Comparison of ENCODE assay signal across 28 mouse cellular contexts in the genomic region with DNA sequence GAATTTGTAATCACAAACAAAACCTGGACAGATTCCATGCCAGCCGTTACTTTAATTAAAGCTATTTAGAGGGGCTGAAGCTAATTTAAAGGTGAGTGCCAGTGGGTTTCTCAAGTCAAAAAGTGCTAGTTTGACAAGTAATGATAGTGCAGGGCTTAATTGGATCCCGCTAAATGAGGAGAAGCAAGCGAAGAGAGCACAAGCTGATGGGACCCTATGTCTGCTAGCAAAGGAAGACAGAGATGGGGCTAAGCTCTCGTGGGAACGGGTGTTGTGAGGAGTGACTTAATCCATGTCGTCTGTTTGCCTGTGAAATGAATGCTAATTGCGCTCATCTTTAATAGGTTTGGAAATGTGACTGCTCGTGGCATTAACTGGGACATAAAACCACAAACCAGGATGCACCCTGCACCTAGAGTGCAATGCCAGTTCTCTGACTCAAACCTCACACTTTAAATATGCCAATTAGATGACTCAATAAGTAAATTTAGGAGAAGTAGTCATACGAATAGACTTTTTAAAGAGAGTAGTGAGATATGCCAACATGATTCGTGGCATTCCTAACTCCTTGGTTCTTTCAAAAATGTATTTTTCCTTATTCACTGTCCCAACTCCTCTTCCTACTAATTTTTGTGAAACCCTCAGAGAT.
DNase-seq lines count a peak whose midpoint lies in the region; ATAC-seq lines count a peak whose summit lies in the region.
"Had no signal": no experiment of that assay in that cellular context is flagged by ENCODE, and none has a peak within 500 bp of the region (broad histone marks: within the 10 kb centered on the region; RNA-seq: fewer than 3 reads in every experiment).

No protein-coding gene starts in this region.

- no peaks in the 10 kb centered on the region for H3K4me1 ChIP-seq in forebrain, embryonic 14.5 days (ENCODE audit: control insufficient read depth, insufficient read depth, low read length)
- H3K4me1 ChIP-seq in forebrain, embryonic 15.5 days, result peaks cover 9% of the 10 kb centered on the region
- H3K4me1 ChIP-seq: liver, embryonic 12.5 days; megakaryocyte, embryonic 14.5 days; midbrain, embryonic 13.5 days had no signal

- H3K9me3 ChIP-seq in forebrain, embryonic 14.5 days (replicated peaks; ENCODE audit: control insufficient read depth, low read length), result no peaks in the 10 kb centered on the region
- no peaks in the 10 kb centered on the region for H3K9me3 ChIP-seq in forebrain, embryonic 15.5 days
- H3K9me3 ChIP-seq: hindbrain, embryonic 13.5 days; liver, embryonic 12.5 days; midbrain, embryonic 13.5 days had no signal

- no peak overlapping the region for H3K4me3 ChIP-seq in forebrain, embryonic 14.5 days (ENCODE audit: low read depth, low read length)
- no peak overlapping the region for H3K4me3 ChIP-seq in forebrain, embryonic 15.5 days
- H3K4me3 ChIP-seq: erythroblast, embryonic 14.5 days; gastrocnemius, adult 2 months; hindbrain, embryonic 13.5 days; liver, embryonic 12.5 days; megakaryocyte, embryonic 14.5 days; midbrain, embryonic 13.5 days had no signal

- DNase-seq in forebrain, embryonic 14.5 days (ENCODE audit: low spot score), result peak; percentile 58
- DNase-seq in layer of hippocampus, adult 9-11 months, result peak; percentile 12
- no peak for DNase-seq in layer of hippocampus, postnatal 10 days (ENCODE audit: low spot score in 2 of 2)
- DNase-seq in brain, adult 2 months (ENCODE audit: low read depth, low spot score), result peak; percentile 74
- no peak for DNase-seq in adrenal gland, adult 18-20 months (ENCODE audit: low spot score in 2 of 2)
- DNase-seq in spleen, adult 18-20 months, result no peak
- DNase-seq: adrenal gland, postnatal 14 days; cerebellum, adult 18-20 months; gastrocnemius, adult 2 months; gastrocnemius, postnatal 36 days; heart, adult 18-20 months; heart, postnatal 36 days; kidney, adult 9 months; kidney, postnatal 10 days; lung, adult 18-20 months; lung, postnatal 4 days; right cerebral cortex, postnatal 25 days; thymus, postnatal 4 days had no signal

- peak; percentile 60; the same call in 1 of the 2 replicates for ATAC-seq in forebrain, embryonic 14.5 days
- no peak for ATAC-seq in forebrain, embryonic 15.5 days (replicated peaks)
- ATAC-seq: CD4-positive, CD25-positive, alpha-beta regulatory T cell, adult 4 months; intestine, postnatal 0 days; liver, embryonic 12.5 days; lung, postnatal 0 days; midbrain, embryonic 13.5 days had no signal

- H3K27me3 ChIP-seq in forebrain, embryonic 14.5 days (replicated peaks; ENCODE audit: control insufficient read depth, insufficient read depth, low read length), result no peaks in the 10 kb centered on the region
- H3K27me3 ChIP-seq in forebrain, embryonic 15.5 days, result no peaks in the 10 kb centered on the region
- H3K27me3 ChIP-seq: hindbrain, embryonic 13.5 days; liver, embryonic 12.5 days; megakaryocyte, embryonic 14.5 days; midbrain, embryonic 13.5 days had no signal

- H3K9ac ChIP-seq in forebrain, embryonic 14.5 days (ENCODE audit: low read length), result no peak overlapping the region
- no peak overlapping the region for H3K9ac ChIP-seq in forebrain, embryonic 15.5 days (replicated peaks)
- H3K9ac ChIP-seq: hindbrain, embryonic 13.5 days; liver, embryonic 12.5 days; midbrain, embryonic 13.5 days had no signal

- no peak overlapping the region for H3K4me2 ChIP-seq in forebrain, embryonic 14.5 days (ENCODE audit: low read length)
- no peak overlapping the region for H3K4me2 ChIP-seq in forebrain, embryonic 15.5 days (replicated peaks)
- H3K4me2 ChIP-seq: heart, embryonic 11.5 days; hindbrain, embryonic 13.5 days; liver, embryonic 12.5 days; midbrain, embryonic 13.5 days had no signal

- no peak overlapping the region for H3K27ac ChIP-seq in forebrain, embryonic 14.5 days (ENCODE audit: low read depth, low read length)
- no peak overlapping the region for H3K27ac ChIP-seq in forebrain, embryonic 15.5 days (replicated peaks)
- H3K27ac ChIP-seq: gastrocnemius, adult 2 months; hindbrain, embryonic 13.5 days; liver, embryonic 12.5 days; midbrain, embryonic 13.5 days had no signal

- H3K36me3 ChIP-seq in forebrain, embryonic 14.5 days (ENCODE audit: control insufficient read depth, insufficient read depth, low read length), result no peaks in the 10 kb centered on the region
- no peaks in the 10 kb centered on the region for H3K36me3 ChIP-seq in forebrain, embryonic 15.5 days
- H3K36me3 ChIP-seq: hindbrain, embryonic 13.5 days; liver, embryonic 12.5 days; midbrain, embryonic 13.5 days had no signal

- 42% methylated on average over 10 of the region's 10 CpGs for WGBS in forebrain, embryonic 14.5 days
- WGBS in forebrain, embryonic 15.5 days, result 49% methylated on average over 10 of the region's 10 CpGs

Comparison
In these comparisons a context has a peak if more than half of its experiments do, and no peak if none do; other contexts are left out.
1. DNase-seq: peak in forebrain, embryonic 14.5 days (single experiment), layer of hippocampus, adult 9-11 months (single experiment) and brain, adult 2 months (single experiment); none in layer of hippocampus, postnatal 10 days (0 of 2), adrenal gland, adult 18-20 months (0 of 2) and spleen, adult 18-20 months (0 of 2).